Mouse (Mus musculus): ENCODE results near the gene Fam186b.

DNA sequence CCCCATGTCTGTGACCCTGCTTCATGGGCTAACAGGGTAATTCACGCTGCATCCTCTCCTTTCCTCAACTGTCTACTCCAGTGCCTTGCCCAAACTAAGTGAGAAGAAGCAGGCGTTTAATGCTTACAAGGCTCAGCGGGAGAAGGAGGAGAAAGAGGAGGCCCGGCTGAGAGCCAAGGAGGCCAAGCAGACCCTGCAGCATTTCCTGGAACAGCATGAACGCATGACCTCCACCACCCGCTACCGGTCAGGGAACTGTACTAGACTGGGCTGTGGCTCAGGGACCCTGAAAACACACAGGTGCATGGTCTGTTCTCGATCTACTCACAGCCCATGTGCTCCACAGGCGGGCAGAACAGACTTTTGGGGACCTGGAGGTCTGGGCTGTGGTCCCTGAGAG lies 11.8 kb upstream of the Fam186b start:
- no peak for TF ChIP-seq EP300 (IDR thresholded peaks at IDR 0.05; ENCODE audit: low read depth in 1 of 2, low read length in 2 of 2)
- no peak for TF ChIP-seq CTCF (IDR thresholded peaks at IDR 0.05 in 2 of 3, conservative IDR thresholded peaks at IDR 0.05 in 1 of 3; ENCODE audit: control insufficient read depth in 1 of 3, insufficient read depth in 1 of 3, low read depth in 2 of 3, low read length in 3 of 3, poor library complexity in 1 of 3, severe bottlenecking in 1 of 3)
- no peak for TF ChIP-seq POLR2A (IDR thresholded peaks at IDR 0.05; ENCODE audit: control insufficient read depth in 1 of 2, insufficient read depth in 1 of 2, low read depth in 1 of 2, low read length in 2 of 2, poor library complexity in 1 of 2)
